Mouse (Mus musculus): ENCODE data around the gene Hspb7. TPM values are rescaled to one million over a fixed set of nuclear protein-coding genes. Genes with fewer than 3 reads are reported as not detected.

The Hspb7 gene
- polyA plus RNA-seq, 1 experiment from 2014 or later = 0.24 TPM

GRCm38 (mm10) chr4:141419398-141420191, 984 bp upstream of the Hspb7 start:
- no peak for TF ChIP-seq CTCF (IDR thresholded peaks at IDR 0.05)
- no peak for DNase-seq (ENCODE audit: low read depth, low spot score)

GRCm38 (mm10) chr4:141420886-141421285, 307 bp downstream of the Hspb7 start:
- in situ Hi-C loops (cut with MboI; ENCODE audit: low pct_unique_long_range_greater_than_20kb) = no loop called here
- ATAC-seq = no peak
- H3K27me3 ChIP-seq = no peaks in the 10 kb centered on the region
- ChIA-PET CTCF (interaction anchor here (1.4 to 1.7 kb wide), 2 partner anchors 10 to 16 kb away, joined by 3 to 4 read pairs; no protein-coding TSS in a partner anchor), POLR2A (no interaction called here)
- no peak for TF ChIP-seq CTCF (IDR thresholded peaks at IDR 0.05)
- no peak for DNase-seq (ENCODE audit: low read depth, low spot score)

More at GRCm38 (mm10) chr4:141419398-141420191, 984 bp upstream of the Hspb7 start:
- ChIA-PET CTCF (no interaction called here), POLR2A (no interaction called here)
- in situ Hi-C loops (cut with MboI; ENCODE audit: low pct_unique_long_range_greater_than_20kb) = no loop called here
- H3K27me3 ChIP-seq = no peaks in the 10 kb centered on the region
- ATAC-seq = no peak

DNA sequence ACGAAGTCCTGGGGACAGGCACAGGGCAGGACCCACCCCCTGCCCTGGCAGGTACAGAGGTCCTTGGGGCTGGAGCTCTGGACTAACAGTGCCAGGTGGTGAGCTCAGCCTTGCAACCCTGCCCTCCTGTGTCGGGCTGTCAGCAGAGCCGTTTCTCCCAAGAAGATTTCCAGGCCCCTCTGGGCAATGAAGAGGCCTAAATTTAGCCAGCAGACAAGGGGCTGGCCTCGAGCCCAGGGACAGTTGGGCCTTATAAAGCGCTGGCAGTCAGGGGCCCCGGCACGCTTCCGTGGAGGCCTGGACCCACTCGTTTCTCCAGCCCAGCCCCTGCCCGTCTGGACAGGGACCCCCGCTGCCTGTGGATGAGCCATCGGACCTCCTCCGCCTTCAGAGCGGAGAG, 844 bp downstream of the Hspb7 start:
- no peak for ATAC-seq
- DNase-seq (ENCODE audit: low read depth, low spot score) = no peak
- no peak for TF ChIP-seq CTCF (IDR thresholded peaks at IDR 0.05)
- CTCF ChIA-PET = interaction anchor here (1.4 to 1.7 kb wide), 2 partner anchors 10 to 16 kb away, joined by 3 to 4 read pairs; no protein-coding TSS in a partner anchor
- no peaks in the 10 kb centered on the region for H3K27me3 ChIP-seq
- POLR2A ChIA-PET = no interaction called here
- in situ Hi-C loops (cut with MboI; ENCODE audit: low pct_unique_long_range_greater_than_20kb) = no loop called here

GRCm38 (mm10) chr4:141422841-141423240, 2.3 kb downstream of the Hspb7 start:
- in situ Hi-C loops (cut with MboI; ENCODE audit: low pct_unique_long_range_greater_than_20kb) = no loop called here
- TF ChIP-seq CTCF (IDR thresholded peaks at IDR 0.05) = no peak
- H3K27me3 ChIP-seq = no peaks in the 10 kb centered on the region
- DNase-seq (ENCODE audit: low read depth, low spot score) (no peak), ATAC-seq (no peak)
- POLR2A ChIA-PET = no interaction called here
- CTCF ChIA-PET = interaction anchor here (1.3 kb wide), 1 partner anchor 17 kb away, joined by 3 read pairs; no protein-coding TSS in a partner anchor

- POLR2A ChIA-PET = no interaction called here
These were observed 2.7 kb downstream of the Hspb7 start for GRCm38 (mm10) chr4:141423288-141423687.

GRCm38 (mm10) chr4:141423691-141424431, 3.3 kb downstream of the Hspb7 start:
- CTCF ChIA-PET = no interaction called here
- POLR2A ChIA-PET = no interaction called here
- DNase-seq (ENCODE audit: low read depth, low spot score) (no peak), ATAC-seq (no peak)
- no peak for TF ChIP-seq CTCF (IDR thresholded peaks at IDR 0.05)
- no peaks in the 10 kb centered on the region for H3K27me3 ChIP-seq
- in situ Hi-C loops (cut with MboI; ENCODE audit: low pct_unique_long_range_greater_than_20kb) = no loop called here

More at GRCm38 (mm10) chr4:141423288-141423687, 2.7 kb downstream of the Hspb7 start:
- no peak for DNase-seq (ENCODE audit: low read depth, low spot score)
- ATAC-seq = no peak
- H3K27me3 ChIP-seq = no peaks in the 10 kb centered on the region
- CTCF ChIA-PET = interaction anchor here (1.3 kb wide), 1 partner anchor 18 kb away, joined by 3 read pairs; no protein-coding TSS in a partner anchor
- TF ChIP-seq CTCF (IDR thresholded peaks at IDR 0.05) = no peak
- in situ Hi-C loops (cut with MboI; ENCODE audit: low pct_unique_long_range_greater_than_20kb) = no loop called here

GRCm38 (mm10) chr4:141425484-141426479, 5.2 kb downstream of the Hspb7 start:
- POLR2A ChIA-PET = interaction anchor here (1.0 to 1.4 kb wide), 2 partner anchors 18 to 21 kb away, joined by 3 read pairs; no protein-coding TSS in a partner anchor
- DNase-seq (ENCODE audit: low read depth, low spot score) = peak; percentile 61
- in situ Hi-C loops (cut with MboI; ENCODE audit: low pct_unique_long_range_greater_than_20kb) = no loop called here
- TF ChIP-seq CTCF (IDR thresholded peaks at IDR 0.05) = no peak
- ATAC-seq = peak; percentile 70
- CTCF ChIA-PET = interaction anchor here (0.9 to 8.1 kb wide), 4 partner anchors 21 to 147 kb away, joined by 3 to 134 read pairs (median 4); no protein-coding TSS in a partner anchor
- H3K27me3 ChIP-seq = no peaks in the 10 kb centered on the region

DNA sequence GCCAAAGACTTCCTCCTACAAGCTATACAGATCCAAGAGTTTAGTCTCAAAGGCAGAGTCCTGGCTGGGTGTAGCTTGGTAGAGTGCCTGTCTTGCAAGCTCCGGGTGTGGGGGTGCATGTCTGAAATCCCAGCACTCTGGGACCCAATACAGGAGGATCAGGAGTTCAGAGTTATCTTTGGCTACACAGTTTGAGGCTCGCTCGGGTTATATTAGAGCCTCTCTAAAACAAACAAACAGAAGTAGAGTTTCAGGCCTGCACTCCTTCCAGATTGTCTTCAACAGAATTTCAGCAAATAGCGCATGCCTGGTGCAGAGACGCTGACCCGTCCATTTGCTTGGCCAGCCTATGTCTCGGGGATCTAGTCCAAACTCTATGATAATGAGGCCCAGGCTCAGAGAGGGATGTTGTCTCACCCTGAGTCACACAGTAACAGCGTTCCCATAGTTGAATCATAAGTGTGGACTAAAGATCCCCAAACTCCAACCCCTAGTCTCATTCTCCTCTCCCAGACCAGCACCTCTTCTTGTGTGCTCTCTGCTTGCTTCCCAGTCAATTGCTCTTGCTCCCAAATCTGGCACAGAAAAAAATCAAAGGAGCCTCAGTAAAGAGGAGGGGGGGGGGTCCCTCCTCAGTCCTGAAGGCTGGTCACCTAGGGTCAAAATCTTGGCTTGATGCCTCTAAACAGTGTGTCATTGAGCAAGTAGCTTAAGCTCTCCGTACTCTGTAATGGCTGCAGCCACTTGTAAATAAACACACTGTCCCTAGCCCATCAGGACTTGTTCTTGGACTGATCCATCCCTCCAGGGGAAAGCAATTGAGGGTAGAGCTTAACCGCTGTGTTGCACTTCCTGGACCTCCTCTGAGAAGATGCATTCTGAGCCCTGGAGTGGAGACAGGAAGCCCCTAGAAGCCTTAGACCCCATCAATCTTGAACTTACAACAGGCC, 6.5 kb downstream of the Hspb7 start:
- POLR2A ChIA-PET = interaction anchor here (3.2 kb wide), 1 partner anchor 21 kb away, joined by 16 read pairs; no protein-coding TSS in a partner anchor
- TF ChIP-seq CTCF (IDR thresholded peaks at IDR 0.05) = no peak
- H3K27me3 ChIP-seq = no peaks in the 10 kb centered on the region

DNA sequence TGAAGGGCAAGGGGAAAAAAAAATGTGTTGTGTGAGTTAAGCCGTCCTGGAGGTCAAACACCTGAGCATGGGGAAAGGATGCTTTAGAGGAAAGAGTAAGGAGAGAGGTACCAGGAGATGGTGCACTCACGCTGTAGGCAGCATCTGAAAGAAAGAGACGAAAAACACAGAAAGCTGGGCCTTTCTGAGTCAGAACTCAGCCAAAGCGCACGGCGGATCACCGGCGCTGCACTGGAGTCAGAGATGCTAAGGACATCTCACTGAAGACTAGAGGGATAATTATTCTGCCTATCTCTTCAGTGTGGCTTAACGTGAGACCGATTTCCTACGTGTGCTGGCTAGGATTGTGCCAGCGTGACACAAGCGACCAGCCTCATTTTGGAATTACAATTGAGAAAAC, 7.3 kb downstream of the Hspb7 start:
- DNase-seq (ENCODE audit: low read depth, low spot score) = no peak

More for the DNA sequence above, 6.5 kb downstream of the Hspb7 start:
- in situ Hi-C loops (cut with MboI; ENCODE audit: low pct_unique_long_range_greater_than_20kb) = no loop called here
- ATAC-seq (no peak), DNase-seq (ENCODE audit: low read depth, low spot score) (no peak)
- CTCF ChIA-PET = interaction anchor here (0.9 to 8.1 kb wide), 3 partner anchors 22 to 149 kb away, joined by 4 to 134 read pairs (median 4); no protein-coding TSS in a partner anchor

More for the DNA sequence above, 7.3 kb downstream of the Hspb7 start:
- TF ChIP-seq CTCF (IDR thresholded peaks at IDR 0.05) = no peak
- in situ Hi-C loops (cut with MboI; ENCODE audit: low pct_unique_long_range_greater_than_20kb) = no loop called here
- ChIA-PET POLR2A (interaction anchor here (3.2 kb wide), 1 partner anchor 21 kb away, joined by 16 read pairs; no protein-coding TSS in a partner anchor), CTCF (interaction anchor here (1.2 to 8.1 kb wide), 2 partner anchors 23 to 148 kb away, joined by 4 to 134 read pairs; no protein-coding TSS in a partner anchor)
- ATAC-seq = no peak
- no peaks in the 10 kb centered on the region for H3K27me3 ChIP-seq
